Mouse (Mus musculus) midbrain, embryonic 13.5 days (tissue): Measurements from ENCODE around the gene Gm28079. TPM values are rescaled to one million over a fixed set of nuclear protein-coding genes. Genes with fewer than 3 reads are reported as not detected.
"Not testable (repeated sequence)": the region's sequence is repeated elsewhere in the genome, so short reads cannot be mapped to it uniquely, and the experiment has no call there.

ENCODE experiments used
- ATAC-seq: fragments of 200-750 bp; cut with Nextera tagmentation; 2 replicates; pipeline ENCODE4 v1.8.0; 2017; ENCODE audit warnings: mild to moderate bottlenecking, moderate TSS enrichment, moderate library complexity
- H3K27ac ChIP-seq: fragments of 300-500 bp; sonication (generic); 2 replicates; pipeline ENCODE4 v1.5.1; 2015; ENCODE audit warnings: inconsistent platforms, mild to moderate bottlenecking, moderate library complexity
- H3K27me3 ChIP-seq: fragments of 300-500 bp; sonication (generic); 2 replicates; pipeline ENCODE4 v1.6.1; 2015; ENCODE audit warnings: mild to moderate bottlenecking, inconsistent platforms
- H3K36me3 ChIP-seq: fragments of 300-500 bp; sonication (generic); 2 replicates; pipeline ENCODE4 v1.6.1; 2015; ENCODE audit warnings: mild to moderate bottlenecking, inconsistent platforms
- H3K4me1 ChIP-seq: fragments of 300-500 bp; sonication (generic); replicated peaks from 2 replicates; pipeline ENCODE4 v1.6.1; 2015; ENCODE audit warnings: inconsistent platforms
- H3K4me2 ChIP-seq: fragments of 300-500 bp; sonication (generic); replicated peaks from 2 replicates; pipeline ENCODE4 v1.6.1; 2015; ENCODE audit warnings: moderate library complexity, mild to moderate bottlenecking, inconsistent platforms
- H3K4me3 ChIP-seq: fragments of 300-500 bp; sonication (generic); replicated peaks from 2 replicates; pipeline ENCODE4 v1.5.1; 2015; ENCODE audit warnings: mild to moderate bottlenecking, inconsistent platforms
- H3K9ac ChIP-seq: fragments of 300-500 bp; sonication (generic); replicated peaks from 2 replicates; pipeline ENCODE4 v1.6.1; 2015; ENCODE audit warnings: mild to moderate bottlenecking, inconsistent platforms
- H3K9me3 ChIP-seq: fragments of 300-500 bp; sonication (generic); 2 replicates; pipeline ENCODE4 v1.6.1; 2016; ENCODE audit warnings: mild to moderate bottlenecking, inconsistent platforms
- WGBS: fragments of 180-500 bp; shearing (Covaris S2); methylation state at CpG from one replicate; pipeline ENCODE4 v1.1.7; 2015; 5-methylcytosine and 5-hydroxymethylcytosine counted together
- polyA plus RNA-seq: library from polyadenylated mRNA; unstranded; fragments of >200 nt; fragmentation: Nextera tagmentation; extraction: Ambion mirVana; gene quantifications from 2 replicates; pipeline ENCODE4 v1.2.1, GENCODE M21; 2015

The Gm28079 gene
- not detected in 2 replicates for polyA plus RNA-seq

DNA sequence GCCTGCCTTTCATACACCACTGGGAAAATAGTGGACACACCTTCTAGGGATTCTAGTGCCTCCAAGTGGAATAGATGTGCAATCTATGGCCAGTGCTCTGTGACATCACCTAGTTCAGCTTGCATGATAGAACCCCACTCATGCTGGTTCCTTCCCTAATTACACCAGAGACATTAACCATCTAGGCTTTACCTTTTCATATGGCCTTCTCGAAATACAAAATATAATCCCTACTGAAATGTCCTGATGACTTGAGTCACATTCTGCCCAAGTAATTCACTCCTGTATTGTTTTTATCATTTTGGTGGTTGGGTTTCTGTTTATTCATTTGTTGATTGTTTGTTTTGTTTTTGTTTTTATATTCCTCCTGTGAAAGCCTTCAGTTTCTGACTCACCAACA, at the start of gene Gm28079:
Gm28079 (minus strand) TSS at position 101 of the 400 bp plus-strand sequence.
- H3K4me1 ChIP-seq, H3K9ac ChIP-seq, H3K9me3 ChIP-seq, H3K27ac ChIP-seq, H3K4me3 ChIP-seq, H3K4me2 ChIP-seq, H3K27me3 ChIP-seq, ATAC-seq, H3K36me3 ChIP-seq: not testable (repeated sequence)
- WGBS, result no CpG with 5 or more reads among the region's 1 CpGs
